Mouse (Mus musculus): ENCODE results near the gene Hspa13. TPM values are rescaled to one million over a fixed set of nuclear protein-coding genes. Genes with fewer than 3 reads are reported as not detected.

Gene Hspa13
- polyA plus RNA-seq, 1 experiment from 2014 or later: 41.3 TPM

Small RNA genes within 50 kb of the gene (microRNA-seq; reads per million reads assigned to microRNA genes)
- gene Gm22923: not detected

Other genes starting within 250 kb of the Hspa13 start
- 0.13 and 0.14 TPM in 2 replicates for gene Lipi, start 181.0 kb downstream of the Hspa13 start, polyA plus RNA-seq (2015; fragmentation: Nextera tagmentation; extraction: Ambion mirVana)
- 0.38 and 0.65 TPM in 2 replicates for gene Rbm11, start 174.3 kb downstream of the Hspa13 start, polyA plus RNA-seq (2015; fragmentation: Nextera tagmentation; extraction: Ambion mirVana)

Data from limb, embryonic 13.5 days (tissue).